32 mouse cellular contexts compared by ENCODE assay signal in genomic region chr9:75047079-75047478, GRCm38 (mm10).
"Had no signal": no experiment of that assay in that cellular context is flagged by ENCODE, and none has a peak within 500 bp of the region (broad histone marks: within the 10 kb centered on the region; RNA-seq: fewer than 3 reads in every experiment).

No protein-coding gene starts in this region.

- ATAC-seq: liver, embryonic 12.5 days; liver, postnatal 0 days; lung, postnatal 0 days; midbrain, embryonic 13.5 days; midbrain, embryonic 15.5 days; midbrain, embryonic 16.5 days had no signal

- H3K4me3 ChIP-seq: limb, embryonic 10.5 days; limb, embryonic 12.5 days; limb, embryonic 13.5 days; limb, embryonic 15.5 days; liver, embryonic 12.5 days; liver, embryonic 13.5 days; liver, embryonic 15.5 days; lung, embryonic 15.5 days; megakaryocyte, embryonic 14.5 days; midbrain, embryonic 10.5 days; midbrain, embryonic 12.5 days; midbrain, embryonic 13.5 days; midbrain, embryonic 15.5 days; myocyte; neural tube, embryonic 12.5 days; neural tube, embryonic 13.5 days had no signal

- H3K4me2 ChIP-seq: limb, embryonic 12.5 days; limb, embryonic 13.5 days; limb, embryonic 15.5 days; liver, embryonic 12.5 days; liver, embryonic 13.5 days; liver, embryonic 15.5 days; lung, embryonic 14.5 days; lung, embryonic 15.5 days; midbrain, embryonic 11.5 days; midbrain, embryonic 12.5 days; midbrain, embryonic 13.5 days; midbrain, embryonic 15.5 days; neural tube, embryonic 12.5 days; neural tube, embryonic 13.5 days had no signal

- H3K9ac ChIP-seq: limb, embryonic 12.5 days; limb, embryonic 13.5 days; limb, embryonic 15.5 days; liver, embryonic 12.5 days; liver, embryonic 13.5 days; liver, embryonic 14.5 days; liver, embryonic 15.5 days; liver, postnatal 0 days; lung, embryonic 14.5 days; lung, embryonic 15.5 days; midbrain, embryonic 12.5 days; midbrain, embryonic 13.5 days; midbrain, embryonic 15.5 days; neural tube, embryonic 12.5 days; neural tube, embryonic 13.5 days had no signal

- H3K36me3 ChIP-seq: midbrain, embryonic 15.5 days had no signal

- H3K27ac ChIP-seq: limb, embryonic 10.5 days; limb, embryonic 12.5 days; limb, embryonic 13.5 days; limb, embryonic 15.5 days; liver, embryonic 12.5 days; liver, embryonic 13.5 days; liver, embryonic 14.5 days; liver, embryonic 15.5 days; lung, embryonic 15.5 days; macrophage; midbrain, embryonic 10.5 days; midbrain, embryonic 12.5 days; midbrain, embryonic 13.5 days; midbrain, embryonic 15.5 days; neural tube, embryonic 12.5 days; neural tube, embryonic 13.5 days had no signal

- DNase-seq: left cerebral cortex, postnatal 4 days; liver; liver, embryonic 13.5 days; liver, postnatal 0 days; lung, adult 18-20 months; lung, adult 2 months; lung, embryonic 14.5 days; lung, postnatal 10 days; lung, postnatal 14 days; lung, postnatal 36 days; lung, postnatal 4 days; midbrain, embryonic 14.5 days had no signal

- H3K9me3 ChIP-seq: limb, embryonic 10.5 days; limb, embryonic 12.5 days; limb, embryonic 13.5 days; limb, embryonic 15.5 days; liver, embryonic 12.5 days; liver, embryonic 13.5 days; liver, embryonic 15.5 days; lung, embryonic 15.5 days; megakaryocyte, embryonic 14.5 days; midbrain, embryonic 10.5 days; midbrain, embryonic 12.5 days; midbrain, embryonic 13.5 days; midbrain, embryonic 15.5 days; neural tube, embryonic 12.5 days; neural tube, embryonic 13.5 days had no signal

- H3K27me3 ChIP-seq: limb, embryonic 12.5 days; limb, embryonic 13.5 days; limb, embryonic 15.5 days; liver, embryonic 12.5 days; liver, embryonic 13.5 days; liver, embryonic 15.5 days; lung, embryonic 15.5 days; megakaryocyte, embryonic 14.5 days; midbrain, embryonic 12.5 days; midbrain, embryonic 13.5 days; midbrain, embryonic 15.5 days; neural tube, embryonic 12.5 days; neural tube, embryonic 13.5 days had no signal

- H3K4me1 ChIP-seq: limb, embryonic 10.5 days; limb, embryonic 12.5 days; limb, embryonic 13.5 days; limb, embryonic 15.5 days; midbrain, embryonic 10.5 days; midbrain, embryonic 12.5 days; midbrain, embryonic 15.5 days; neural tube, embryonic 12.5 days; neural tube, embryonic 13.5 days had no signal
